Mouse (Mus musculus) liver, embryonic 11.5 days (tissue): ENCODE measurements around the gene Galp. TPM values are rescaled to one million over a fixed set of nuclear protein-coding genes. Genes with fewer than 3 reads are reported as not detected.
"Not testable (repeated sequence)": the region's sequence is repeated elsewhere in the genome, so short reads cannot be mapped to it uniquely, and the experiment has no call there.

Experiments used
- ATAC-seq: fragments of 200-750 bp; cut with Nextera tagmentation; replicated peaks from 2 replicates; pipeline ENCODE4 v1.8.0; 2017; ENCODE audit warnings: moderate number of reproducible peaks, mild to moderate bottlenecking, moderate TSS enrichment, moderate library complexity; ENCODE audit not compliant: low FRiP score
- DNase-seq: peaks from one replicate; pipeline ENCODE4 v3.0.0-alpha.2; 2017; ENCODE audit warnings: low spot score
- H3K27ac ChIP-seq: fragments of 300-500 bp; sonication (generic); 2 replicates; pipeline ENCODE4 v1.5.1; 2014; ENCODE audit warnings: mild to moderate bottlenecking, low read depth, low read length, control low read depth
- H3K27me3 ChIP-seq: fragments of 300-500 bp; sonication (generic); replicated peaks from 2 replicates; pipeline ENCODE4 v1.6.1; 2014; ENCODE audit warnings: low read length, mixed read lengths; ENCODE audit not compliant: control insufficient read depth, insufficient read depth
- H3K36me3 ChIP-seq: fragments of 300-500 bp; sonication (generic); 2 replicates; pipeline ENCODE4 v1.6.1; 2014; ENCODE audit warnings: mild to moderate bottlenecking, low read length, moderate library complexity, mixed read lengths; ENCODE audit not compliant: control insufficient read depth, insufficient read depth
- H3K4me1 ChIP-seq: fragments of 300-500 bp; sonication (generic); replicated peaks from 2 replicates; pipeline ENCODE4 v1.6.1; 2014; ENCODE audit warnings: low read length, mixed read lengths; ENCODE audit not compliant: control insufficient read depth, insufficient read depth
- H3K4me2 ChIP-seq: fragments of 300-500 bp; sonication (generic); 2 replicates; pipeline ENCODE4 v1.6.1; 2014; ENCODE audit warnings: mild to moderate bottlenecking, control low read depth, moderate library complexity
- H3K4me3 ChIP-seq: fragments of 300-500 bp; sonication (generic); 2 replicates; pipeline ENCODE4 v1.5.1; 2014; ENCODE audit warnings: low read depth, low read length, control low read depth
- H3K9ac ChIP-seq: fragments of 300-500 bp; sonication (generic); 2 replicates; pipeline ENCODE4 v1.6.1; 2014; ENCODE audit warnings: low read depth, low read length, control low read depth
- H3K9me3 ChIP-seq: fragments of 300-500 bp; sonication (generic); 2 replicates; pipeline ENCODE4 v1.6.1; 2016; ENCODE audit warnings: low read length, inconsistent platforms, mixed read lengths; ENCODE audit not compliant: control insufficient read depth
- WGBS: fragments of 180-500 bp; shearing (Covaris S2); extraction: QIAGEN DNeasy Blood & Tissue Kit; methylation state at CpG from one replicate; pipeline ENCODE4 v1.1.7; 2014; 5-methylcytosine and 5-hydroxymethylcytosine counted together
- polyA plus RNA-seq: library from polyadenylated mRNA; unstranded; fragments of >200 nt; fragmentation: Nextera tagmentation; extraction: Ambion mirVana; gene quantifications from 2 replicates; pipeline ENCODE4 v1.2.1, GENCODE M21; 2014

Galp gene
- polyA plus RNA-seq, 1 experiment from 2014 or later: not detected

DNA sequence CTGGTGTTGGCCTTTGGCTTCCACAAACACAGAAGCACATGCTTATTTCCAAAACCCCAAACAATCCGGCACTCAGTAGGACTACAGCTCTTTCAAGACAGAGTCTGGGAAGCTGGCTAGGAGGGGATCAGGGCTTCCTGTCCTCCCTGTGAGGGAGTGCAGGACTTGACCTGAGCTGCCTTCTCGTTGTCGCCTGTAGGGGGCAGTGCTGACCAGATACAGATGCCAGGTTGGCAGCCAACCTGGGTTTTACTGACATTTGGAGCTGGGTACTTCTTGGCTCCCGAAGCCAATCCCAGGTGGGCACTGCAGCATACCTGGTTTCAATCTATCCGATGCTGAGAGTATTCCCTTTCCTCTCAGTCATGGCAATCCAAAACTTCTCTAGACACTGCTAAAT is 16.3 kb downstream of the Galp start:
- H3K9ac ChIP-seq: no peak overlapping the region

GRCm38 (mm10) chr7:6214691-6215090 is 17.8 kb downstream of the Galp start:
- not testable (repeated sequence) for ATAC-seq, H3K36me3 ChIP-seq, H3K9ac ChIP-seq, DNase-seq, H3K27me3 ChIP-seq, H3K4me3 ChIP-seq, H3K9me3 ChIP-seq, H3K4me1 ChIP-seq, H3K4me2 ChIP-seq, H3K27ac ChIP-seq
- 70% methylated on average over 3 of the region's 4 CpGs for WGBS

More for the DNA sequence above, 16.3 kb downstream of the Galp start:
- no peak overlapping the region for H3K4me3 ChIP-seq
- H3K27me3 ChIP-seq: no peaks in the 10 kb centered on the region
- H3K27ac ChIP-seq: no peak overlapping the region
- no peaks in the 10 kb centered on the region for H3K4me1 ChIP-seq
- no peaks in the 10 kb centered on the region for H3K9me3 ChIP-seq
- DNase-seq: no peak
- ATAC-seq: no peak
- no peaks in the 10 kb centered on the region for H3K36me3 ChIP-seq
- H3K4me2 ChIP-seq: no peak overlapping the region
- WGBS: 36% methylated on average over 5 of the region's 5 CpGs

GRCm38 (mm10) chr7:6220147-6220546 is 23.3 kb downstream of the Galp start:
- H3K4me1 ChIP-seq: no peaks in the 10 kb centered on the region
- no peak overlapping the region for H3K9ac ChIP-seq
- H3K9me3 ChIP-seq: peaks cover 4% of the 10 kb centered on the region; the same call in 1 of the 2 replicates
- ATAC-seq (no peak), DNase-seq (no peak)
- H3K27ac ChIP-seq: no peak overlapping the region
- 44% methylated on average over 3 of the region's 3 CpGs for WGBS
- H3K4me3 ChIP-seq: no peak overlapping the region
- H3K27me3 ChIP-seq: no peaks in the 10 kb centered on the region
- no peak overlapping the region for H3K4me2 ChIP-seq
- H3K36me3 ChIP-seq: no peaks in the 10 kb centered on the region

GRCm38 (mm10) chr7:6221978-6222377 is 25.1 kb downstream of the Galp start, which contains the start of gene Zscan5b:
TSS of gene Zscan5b (plus strand) at chr7:6222278.
- Histone ChIP-seq H3K36me3 (no peaks in the 10 kb centered on the region), H3K27me3 (no peaks in the 10 kb centered on the region), H3K4me1 (no peaks in the 10 kb centered on the region), H3K27ac (no peak within 1 kb of the TSS), H3K4me3 (no peak within 1 kb of the TSS), H3K9me3 (peaks cover 4% of the 10 kb centered on the region; the same call in 1 of the 2 replicates), H3K9ac (no peak within 1 kb of the TSS), H3K4me2 (no peak within 1 kb of the TSS)
- no peak for DNase-seq
- no peak for ATAC-seq
- WGBS: 86% methylated on average over 12 of the region's 12 CpGs

DNA sequence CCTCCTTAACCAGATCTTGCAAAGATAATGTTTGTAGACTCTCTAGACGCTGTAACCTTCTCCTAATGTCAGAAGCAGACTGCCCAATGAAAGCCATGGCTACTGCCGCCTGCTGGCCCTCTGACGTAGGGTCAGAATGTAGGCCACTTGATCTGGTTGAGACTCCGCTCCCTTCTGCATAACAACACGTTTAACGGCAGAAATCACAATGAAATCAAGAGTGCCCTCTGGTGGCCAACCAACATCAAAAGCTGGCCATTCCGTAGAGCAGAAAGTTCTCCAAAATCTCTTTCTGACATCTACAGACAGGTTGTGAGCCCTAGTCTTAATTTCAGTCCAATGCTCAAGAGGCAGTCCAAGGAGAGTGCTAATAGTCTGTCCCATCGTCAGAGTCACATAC is 31.6 kb downstream of the Galp start:
- not testable (repeated sequence) for ATAC-seq, H3K4me3 ChIP-seq, H3K4me1 ChIP-seq, H3K27ac ChIP-seq, H3K36me3 ChIP-seq, H3K9ac ChIP-seq, DNase-seq, H3K9me3 ChIP-seq, H3K27me3 ChIP-seq, H3K4me2 ChIP-seq
- WGBS: 56% methylated on average over 8 of the region's 8 CpGs

DNA sequence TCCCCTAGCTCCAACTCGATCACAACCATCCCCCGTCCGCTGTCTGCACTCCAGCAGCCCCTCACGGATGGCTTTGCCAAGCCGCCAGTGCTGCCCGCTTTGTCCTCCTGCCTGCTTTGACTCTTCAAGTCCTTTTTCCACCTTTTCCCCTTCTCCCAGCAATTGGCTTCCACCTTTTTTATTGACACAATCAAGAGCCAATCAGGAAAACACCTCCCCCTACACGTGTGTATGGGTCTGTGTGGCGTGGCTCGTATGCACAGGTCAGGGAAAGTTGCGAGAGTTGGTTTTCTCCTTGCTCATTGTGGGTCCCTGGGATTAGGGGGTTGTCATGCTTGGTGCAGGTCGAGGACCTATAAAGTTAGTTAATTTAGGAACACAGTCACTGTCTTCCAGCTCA is 42.9 kb downstream of the Galp start:
- DNase-seq: no peak
- ATAC-seq: no peak
- no peak overlapping the region for H3K4me3 ChIP-seq
- H3K27ac ChIP-seq: no peak overlapping the region
- no peak overlapping the region for H3K9ac ChIP-seq
- no peaks in the 10 kb centered on the region for H3K36me3 ChIP-seq
- H3K4me1 ChIP-seq: no peaks in the 10 kb centered on the region
- H3K4me2 ChIP-seq: no peak overlapping the region
- 47% methylated on average over 11 of the region's 11 CpGs for WGBS
- no peaks in the 10 kb centered on the region for H3K27me3 ChIP-seq
- no peaks in the 10 kb centered on the region for H3K9me3 ChIP-seq

DNA sequence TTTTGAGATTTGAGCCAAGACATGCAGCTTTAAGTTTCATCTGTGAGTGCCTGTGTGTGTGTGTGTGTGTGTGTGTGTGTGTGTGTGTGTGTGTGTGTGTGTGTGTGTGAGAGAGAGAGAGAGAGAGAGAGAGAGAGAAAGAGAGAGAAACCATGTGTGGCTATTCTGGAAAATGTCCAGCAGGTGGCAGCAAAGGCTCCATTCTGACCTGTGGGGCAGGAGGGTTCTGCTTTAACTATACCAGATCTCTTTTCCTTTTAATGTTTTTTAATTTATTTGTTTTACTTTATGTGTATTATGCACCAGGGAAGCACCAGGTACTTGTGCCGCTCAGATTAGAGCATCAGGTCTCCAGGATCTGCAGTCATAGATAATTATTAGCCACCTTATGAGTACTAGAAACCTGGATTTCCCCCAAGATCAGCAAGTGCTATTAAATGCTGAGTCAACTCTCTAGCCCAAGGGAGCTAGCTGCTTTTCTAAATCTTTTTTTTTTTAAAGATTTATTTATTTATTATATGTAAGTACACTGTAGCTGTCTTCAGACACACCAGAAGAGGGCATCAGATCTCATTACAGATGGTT is 44.0 kb downstream of the Galp start:
- not testable (repeated sequence) for H3K9ac ChIP-seq, H3K4me2 ChIP-seq, H3K4me1 ChIP-seq, DNase-seq, H3K27me3 ChIP-seq, H3K36me3 ChIP-seq, ATAC-seq, H3K27ac ChIP-seq, H3K9me3 ChIP-seq, H3K4me3 ChIP-seq
- WGBS: 16% methylated on average over 1 of the region's 1 CpGs

GRCm38 (mm10) chr7:6244361-6245292 is 47.7 kb downstream of the Galp start:
- Histone ChIP-seq H3K4me3 (no peak overlapping the region), H3K27me3 (no peaks in the 10 kb centered on the region), H3K4me2 (no peak overlapping the region), H3K36me3 (no peaks in the 10 kb centered on the region), H3K9me3 (no peaks in the 10 kb centered on the region), H3K9ac (no peak overlapping the region), H3K27ac (no peak overlapping the region), H3K4me1 (no peaks in the 10 kb centered on the region)
- DNase-seq (no peak), ATAC-seq (no peak)
- WGBS: 41% methylated on average over 11 of the region's 11 CpGs
